Mouse (Mus musculus): ENCODE results near the gene Rnf20. TPM values are rescaled to one million over a fixed set of nuclear protein-coding genes. Genes with fewer than 3 reads are reported as not detected.

Rnf20 gene
- polyA plus RNA-seq, 1 experiment from 2014 or later: 49.5 TPM

- WGBS: 82% methylated on average over 7 of the region's 7 CpGs
Observed at GRCm38 (mm10) chr4:49676790-49677189, 45.0 kb downstream of the Rnf20 start.

DNA sequence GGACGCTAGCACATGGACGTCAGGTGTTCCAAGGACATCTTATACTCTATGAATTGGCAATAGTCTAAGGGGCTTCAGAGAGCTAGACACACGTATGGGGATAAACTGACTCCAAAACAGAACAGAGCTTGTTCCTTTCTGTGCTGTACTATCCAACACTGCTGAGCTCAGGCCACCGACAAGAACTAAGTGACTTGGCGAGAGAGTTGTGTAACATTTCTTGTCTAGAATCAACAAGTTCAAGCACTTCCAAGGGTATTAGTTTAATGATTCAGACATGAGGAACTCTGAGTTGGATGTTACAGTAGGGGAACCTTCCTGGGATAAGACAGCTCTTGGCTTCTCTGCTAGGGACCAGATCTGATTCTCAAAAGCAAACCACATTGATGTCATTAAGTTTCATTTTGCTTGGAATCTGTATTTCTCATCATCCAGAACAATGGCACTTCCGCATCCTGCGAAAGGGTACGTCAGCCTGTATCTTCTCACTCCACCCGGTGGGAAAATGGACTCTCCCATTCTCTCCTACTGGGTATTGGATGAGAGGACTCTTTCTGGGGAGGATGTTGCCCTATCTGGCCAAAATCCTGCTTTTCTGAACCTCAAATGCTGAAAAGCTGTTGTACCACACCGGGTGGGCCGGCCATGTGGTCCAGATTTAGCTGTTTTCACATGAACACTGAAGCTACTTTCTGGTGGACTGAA lies 48.5 kb downstream of the Rnf20 start:
- Histone ChIP-seq H3K9me3 (no peaks in the 10 kb centered on the region), H3K27me3 (ENCODE audit: poor library complexity, severe bottlenecking) (no peaks in the 10 kb centered on the region), H3K27ac (no peak overlapping the region), H3K4me1 (no peaks in the 10 kb centered on the region), H3K4me3 (no peak overlapping the region), H3K36me3 (replicated peaks) (no peaks in the 10 kb centered on the region)
- WGBS: 92% methylated on average over 11 of the region's 11 CpGs
- no peak for DNase-seq (ENCODE audit: extremely low spot score, low spot score)

More at GRCm38 (mm10) chr4:49676790-49677189, 45.0 kb downstream of the Rnf20 start:
- DNase-seq (ENCODE audit: extremely low spot score, low spot score): no peak
- Histone ChIP-seq H3K27me3 (ENCODE audit: poor library complexity, severe bottlenecking) (no peaks in the 10 kb centered on the region), H3K4me3 (no peak overlapping the region), H3K4me1 (no peaks in the 10 kb centered on the region), H3K36me3 (replicated peaks) (no peaks in the 10 kb centered on the region), H3K27ac (no peak overlapping the region), H3K9me3 (no peaks in the 10 kb centered on the region)

GRCm38 (mm10) chr4:49681812-49682211 lies 50.0 kb downstream of the Rnf20 start, which contains the start of gene Ppp3r2:
TSS of gene Ppp3r2 (minus strand) at chr4:49682024.
- 91% methylated on average over 13 of the region's 13 CpGs for WGBS
- Histone ChIP-seq H3K36me3 (replicated peaks) (no peaks in the 10 kb centered on the region), H3K4me3 (no peak within 1 kb of the TSS), H3K9me3 (no peaks in the 10 kb centered on the region), H3K27me3 (ENCODE audit: poor library complexity, severe bottlenecking) (no peaks in the 10 kb centered on the region), H3K27ac (no peak within 1 kb of the TSS), H3K4me1 (no peaks in the 10 kb centered on the region)
- DNase-seq (ENCODE audit: extremely low spot score, low spot score): no peak

- H3K27me3 ChIP-seq (ENCODE audit: poor library complexity, severe bottlenecking): no peaks in the 10 kb centered on the region
- WGBS: 20% methylated on average over 9 of the region's 9 CpGs
- H3K4me1 ChIP-seq: peaks cover 6% of the 10 kb centered on the region; the same call in 1 of the 2 replicates
- H3K9me3 ChIP-seq: no peaks in the 10 kb centered on the region
- DNase-seq (ENCODE audit: extremely low spot score, low spot score): peak; percentile 59
- H3K4me3 ChIP-seq: no peak overlapping the region
- no peaks in the 10 kb centered on the region for H3K36me3 ChIP-seq (replicated peaks)
- no peak overlapping the region for H3K27ac ChIP-seq
Observed at GRCm38 (mm10) chr4:49688594-49689288, 56.9 kb downstream of the Rnf20 start.

GRCm38 (mm10) chr4:49691405-49692194 lies 59.8 kb downstream of the Rnf20 start:
- H3K4me1 ChIP-seq: peaks cover 6% of the 10 kb centered on the region; the same call in 1 of the 2 replicates
- H3K27me3 ChIP-seq (ENCODE audit: poor library complexity, severe bottlenecking): no peaks in the 10 kb centered on the region
- H3K27ac ChIP-seq: no peak overlapping the region
- no peak for DNase-seq (ENCODE audit: extremely low spot score, low spot score)
- no peak overlapping the region for H3K4me3 ChIP-seq
- H3K9me3 ChIP-seq: no peaks in the 10 kb centered on the region
- WGBS: 80% methylated on average over 12 of the region's 12 CpGs
- no peaks in the 10 kb centered on the region for H3K36me3 ChIP-seq (replicated peaks)

Other genes starting within 250 kb of the Rnf20 start
- not detected in 2 replicates for gene Acnat2, start 223.9 kb upstream of the Rnf20 start, polyA plus RNA-seq (2016; fragmentation: Nextera tagmentation; extraction: Ambion mirVana)
- gene Acnat1, start 158.1 kb upstream of the Rnf20 start, polyA plus RNA-seq (2016; fragmentation: Nextera tagmentation; extraction: Ambion mirVana): not detected in 2 replicates
- gene Baat, start 125.4 kb upstream of the Rnf20 start, polyA plus RNA-seq (2016; fragmentation: Nextera tagmentation; extraction: Ambion mirVana): 0.24 and 0.36 TPM in 2 replicates
- gene Mrpl50, start 110.9 kb upstream of the Rnf20 start, polyA plus RNA-seq (2016; fragmentation: Nextera tagmentation; extraction: Ambion mirVana): 87.7 and 89.3 TPM in 2 replicates
- 9.8 and 12.2 TPM in 2 replicates for gene Zfp189, start 110.8 kb upstream of the Rnf20 start, polyA plus RNA-seq (2016; fragmentation: Nextera tagmentation; extraction: Ambion mirVana)
- not detected in 2 replicates for gene Aldob, start 82.5 kb upstream of the Rnf20 start, polyA plus RNA-seq (2016; fragmentation: Nextera tagmentation; extraction: Ambion mirVana)
- gene Tmem246, start 34.1 kb upstream of the Rnf20 start, polyA plus RNA-seq (2016; fragmentation: Nextera tagmentation; extraction: Ambion mirVana): 14.6 TPM in 2 replicates
- gene Ppp3r2, start 50.0 kb downstream of the Rnf20 start, polyA plus RNA-seq (2016; fragmentation: Nextera tagmentation; extraction: Ambion mirVana): not detected in 2 replicates
- 0.12 and 0.22 TPM in 2 replicates for gene Grin3a, start 213.7 kb downstream of the Rnf20 start, polyA plus RNA-seq (2016; fragmentation: Nextera tagmentation; extraction: Ambion mirVana)

Measured in forebrain, embryonic 10.5 days (tissue).